Mouse (Mus musculus): Measurements from ENCODE around the gene Sh3pxd2a. TPM values are rescaled to one million over a fixed set of nuclear protein-coding genes. Genes with fewer than 3 reads are reported as not detected.

Gene Sh3pxd2a
- polyA plus RNA-seq, 1 experiment from 2014 or later: 6.9 TPM

GRCm38 (mm10) chr19:47381011-47381410 lies 83.2 kb downstream of the Sh3pxd2a start:
- 87% methylated on average over 15 of the region's 15 CpGs for WGBS

GRCm38 (mm10) chr19:47379141-47379540 lies 85.1 kb downstream of the Sh3pxd2a start:
- 71% methylated on average over 5 of the region's 5 CpGs for WGBS
- H3K9me3 ChIP-seq (ENCODE audit: control insufficient read depth, low read length): no peaks in the 10 kb centered on the region
- H3K27ac ChIP-seq (ENCODE audit: low read depth, low read length): no peak overlapping the region

More at GRCm38 (mm10) chr19:47381011-47381410, 83.2 kb downstream of the Sh3pxd2a start:
- Histone ChIP-seq H3K9ac (ENCODE audit: low read depth, low read length) (no peak overlapping the region), H3K36me3 (ENCODE audit: control insufficient read depth, insufficient read depth, low read length) (no peaks in the 10 kb centered on the region), H3K27ac (ENCODE audit: low read depth, low read length) (no peak overlapping the region), H3K9me3 (ENCODE audit: control insufficient read depth, low read length) (no peaks in the 10 kb centered on the region), H3K4me2 (replicated peaks; ENCODE audit: low read depth, low read length) (no peak overlapping the region), H3K4me3 (ENCODE audit: low read depth, low read length) (no peak overlapping the region), H3K4me1 (replicated peaks; ENCODE audit: control insufficient read depth, insufficient read depth, low read length) (no peaks in the 10 kb centered on the region), H3K27me3 (ENCODE audit: control insufficient read depth, insufficient read depth, low read length) (no peaks in the 10 kb centered on the region)
- DNase-seq (ENCODE audit: low spot score) (no peak), ATAC-seq (ENCODE audit: low FRiP score) (no peak)

GRCm38 (mm10) chr19:47374916-47375573 lies 89.2 kb downstream of the Sh3pxd2a start:
- Histone ChIP-seq H3K4me1 (replicated peaks; ENCODE audit: control insufficient read depth, insufficient read depth, low read length) (no peaks in the 10 kb centered on the region), H3K4me2 (replicated peaks; ENCODE audit: low read depth, low read length) (no peak overlapping the region), H3K4me3 (ENCODE audit: low read depth, low read length) (no peak overlapping the region), H3K9ac (ENCODE audit: low read depth, low read length) (no peak overlapping the region), H3K27ac (ENCODE audit: low read depth, low read length) (no peak overlapping the region), H3K36me3 (ENCODE audit: control insufficient read depth, insufficient read depth, low read length) (no peaks in the 10 kb centered on the region), H3K27me3 (ENCODE audit: control insufficient read depth, insufficient read depth, low read length) (no peaks in the 10 kb centered on the region), H3K9me3 (ENCODE audit: control insufficient read depth, low read length) (no peaks in the 10 kb centered on the region)
- ATAC-seq (ENCODE audit: low FRiP score) (no peak), DNase-seq (ENCODE audit: low spot score) (no peak)
- 85% methylated on average over 8 of the region's 8 CpGs for WGBS

More at GRCm38 (mm10) chr19:47379141-47379540, 85.1 kb downstream of the Sh3pxd2a start:
- H3K4me2 ChIP-seq (replicated peaks; ENCODE audit: low read depth, low read length): no peak overlapping the region
- no peaks in the 10 kb centered on the region for H3K27me3 ChIP-seq (ENCODE audit: control insufficient read depth, insufficient read depth, low read length)
- H3K9ac ChIP-seq (ENCODE audit: low read depth, low read length): no peak overlapping the region
- no peak overlapping the region for H3K4me3 ChIP-seq (ENCODE audit: low read depth, low read length)
- DNase-seq (ENCODE audit: low spot score) (no peak), ATAC-seq (ENCODE audit: low FRiP score) (0 out of 2 replicates have a peak, but pooled peaks have one; percentile 19)
- no peaks in the 10 kb centered on the region for H3K36me3 ChIP-seq (ENCODE audit: control insufficient read depth, insufficient read depth, low read length)
- H3K4me1 ChIP-seq (replicated peaks; ENCODE audit: control insufficient read depth, insufficient read depth, low read length): no peaks in the 10 kb centered on the region

- H3K4me3 ChIP-seq (ENCODE audit: low read depth, low read length): no peak overlapping the region
- WGBS: 39% methylated on average over 4 of the region's 4 CpGs
- H3K4me1 ChIP-seq (replicated peaks; ENCODE audit: control insufficient read depth, insufficient read depth, low read length): no peaks in the 10 kb centered on the region
- H3K9ac ChIP-seq (ENCODE audit: low read depth, low read length): no peak overlapping the region
- no peak overlapping the region for H3K4me2 ChIP-seq (replicated peaks; ENCODE audit: low read depth, low read length)
- H3K27me3 ChIP-seq (ENCODE audit: control insufficient read depth, insufficient read depth, low read length): no peaks in the 10 kb centered on the region
- ATAC-seq (ENCODE audit: low FRiP score) (no peak), DNase-seq (ENCODE audit: low spot score) (peak; percentile 87)
- no peak overlapping the region for H3K27ac ChIP-seq (ENCODE audit: low read depth, low read length)
- no peaks in the 10 kb centered on the region for H3K36me3 ChIP-seq (ENCODE audit: control insufficient read depth, insufficient read depth, low read length)
- H3K9me3 ChIP-seq (ENCODE audit: control insufficient read depth, low read length): no peaks in the 10 kb centered on the region
Measured at GRCm38 (mm10) chr19:47374440-47374839, 89.8 kb downstream of the Sh3pxd2a start.

GRCm38 (mm10) chr19:47372044-47372443 lies 92.2 kb downstream of the Sh3pxd2a start:
- Histone ChIP-seq H3K9me3 (ENCODE audit: control insufficient read depth, low read length) (no peaks in the 10 kb centered on the region), H3K4me2 (replicated peaks; ENCODE audit: low read depth, low read length) (no peak overlapping the region), H3K4me3 (ENCODE audit: low read depth, low read length) (no peak overlapping the region), H3K4me1 (replicated peaks; ENCODE audit: control insufficient read depth, insufficient read depth, low read length) (no peaks in the 10 kb centered on the region), H3K27ac (ENCODE audit: low read depth, low read length) (no peak overlapping the region), H3K9ac (ENCODE audit: low read depth, low read length) (no peak overlapping the region), H3K27me3 (ENCODE audit: control insufficient read depth, insufficient read depth, low read length) (no peaks in the 10 kb centered on the region), H3K36me3 (ENCODE audit: control insufficient read depth, insufficient read depth, low read length) (no peaks in the 10 kb centered on the region)
- ATAC-seq (ENCODE audit: low FRiP score) (no peak), DNase-seq (ENCODE audit: low spot score) (no peak)
- WGBS: 66% methylated on average over 5 of the region's 5 CpGs

- no peak for ATAC-seq (ENCODE audit: low FRiP score)
- no peaks in the 10 kb centered on the region for H3K9me3 ChIP-seq (ENCODE audit: control insufficient read depth, low read length)
- no peak overlapping the region for H3K9ac ChIP-seq (ENCODE audit: low read depth, low read length)
- H3K27me3 ChIP-seq (ENCODE audit: control insufficient read depth, insufficient read depth, low read length): no peaks in the 10 kb centered on the region
- no peaks in the 10 kb centered on the region for H3K4me1 ChIP-seq (replicated peaks; ENCODE audit: control insufficient read depth, insufficient read depth, low read length)
- WGBS: 93% methylated on average over 11 of the region's 11 CpGs
- H3K4me3 ChIP-seq (ENCODE audit: low read depth, low read length): no peak overlapping the region
- H3K27ac ChIP-seq (ENCODE audit: low read depth, low read length): no peak overlapping the region
- DNase-seq (ENCODE audit: low spot score): no peak
- H3K4me2 ChIP-seq (replicated peaks; ENCODE audit: low read depth, low read length): no peak overlapping the region
- no peaks in the 10 kb centered on the region for H3K36me3 ChIP-seq (ENCODE audit: control insufficient read depth, insufficient read depth, low read length)
Measured at GRCm38 (mm10) chr19:47371521-47371920, 92.7 kb downstream of the Sh3pxd2a start.

- DNase-seq (ENCODE audit: low spot score): no peak
- H3K4me2 ChIP-seq (replicated peaks; ENCODE audit: low read depth, low read length): no peak overlapping the region
- no peaks in the 10 kb centered on the region for H3K27me3 ChIP-seq (ENCODE audit: control insufficient read depth, insufficient read depth, low read length)
- no peak overlapping the region for H3K4me3 ChIP-seq (ENCODE audit: low read depth, low read length)
- H3K9me3 ChIP-seq (ENCODE audit: control insufficient read depth, low read length): no peaks in the 10 kb centered on the region
- 51% methylated on average over 3 of the region's 3 CpGs for WGBS
- no peaks in the 10 kb centered on the region for H3K4me1 ChIP-seq (replicated peaks; ENCODE audit: control insufficient read depth, insufficient read depth, low read length)
- H3K27ac ChIP-seq (ENCODE audit: low read depth, low read length): no peak overlapping the region
- no peak overlapping the region for H3K9ac ChIP-seq (ENCODE audit: low read depth, low read length)
- no peaks in the 10 kb centered on the region for H3K36me3 ChIP-seq (ENCODE audit: control insufficient read depth, insufficient read depth, low read length)
- ATAC-seq (ENCODE audit: low FRiP score): no peak
Measured at GRCm38 (mm10) chr19:47369008-47369407, 95.2 kb downstream of the Sh3pxd2a start.

- Histone ChIP-seq H3K27ac (ENCODE audit: low read depth, low read length) (no peak overlapping the region), H3K4me1 (replicated peaks; ENCODE audit: control insufficient read depth, insufficient read depth, low read length) (peaks cover 5% of the 10 kb centered on the region), H3K9me3 (ENCODE audit: control insufficient read depth, low read length) (no peaks in the 10 kb centered on the region), H3K4me2 (replicated peaks; ENCODE audit: low read depth, low read length) (no peak overlapping the region), H3K36me3 (ENCODE audit: control insufficient read depth, insufficient read depth, low read length) (no peaks in the 10 kb centered on the region), H3K4me3 (ENCODE audit: low read depth, low read length) (no peak overlapping the region), H3K9ac (ENCODE audit: low read depth, low read length) (no peak overlapping the region), H3K27me3 (ENCODE audit: control insufficient read depth, insufficient read depth, low read length) (no peaks in the 10 kb centered on the region)
- WGBS: 88% methylated on average over 12 of the region's 12 CpGs
- DNase-seq (ENCODE audit: low spot score) (no peak), ATAC-seq (ENCODE audit: low FRiP score) (no peak)
Measured at GRCm38 (mm10) chr19:47367271-47367879, 96.8 kb downstream of the Sh3pxd2a start.

- Histone ChIP-seq H3K27ac (ENCODE audit: low read depth, low read length) (no peak overlapping the region), H3K4me2 (replicated peaks; ENCODE audit: low read depth, low read length) (no peak overlapping the region), H3K9me3 (ENCODE audit: control insufficient read depth, low read length) (no peaks in the 10 kb centered on the region), H3K4me1 (replicated peaks; ENCODE audit: control insufficient read depth, insufficient read depth, low read length) (peaks cover 5% of the 10 kb centered on the region), H3K36me3 (ENCODE audit: control insufficient read depth, insufficient read depth, low read length) (no peaks in the 10 kb centered on the region), H3K27me3 (ENCODE audit: control insufficient read depth, insufficient read depth, low read length) (no peaks in the 10 kb centered on the region), H3K9ac (ENCODE audit: low read depth, low read length) (no peak overlapping the region), H3K4me3 (ENCODE audit: low read depth, low read length) (no peak overlapping the region)
- WGBS: 88% methylated on average over 8 of the region's 8 CpGs
- ATAC-seq (ENCODE audit: low FRiP score) (no peak), DNase-seq (ENCODE audit: low spot score) (no peak)
Measured at GRCm38 (mm10) chr19:47366576-47366975, 97.6 kb downstream of the Sh3pxd2a start.

Measured in hindbrain, embryonic 11.5 days (tissue).